Mouse (Mus musculus) lung, postnatal 25 days (tissue): Measurements from ENCODE around the gene Enpp4.
A peak's percentile ranks its signal among the peaks of the same experiment; 100 is the strongest.

Source experiments
- DNase-seq: peaks from one replicate; pipeline ENCODE4 v3.0.0; 2022; ENCODE audit warnings: low spot score

Enpp4 gene

DNA sequence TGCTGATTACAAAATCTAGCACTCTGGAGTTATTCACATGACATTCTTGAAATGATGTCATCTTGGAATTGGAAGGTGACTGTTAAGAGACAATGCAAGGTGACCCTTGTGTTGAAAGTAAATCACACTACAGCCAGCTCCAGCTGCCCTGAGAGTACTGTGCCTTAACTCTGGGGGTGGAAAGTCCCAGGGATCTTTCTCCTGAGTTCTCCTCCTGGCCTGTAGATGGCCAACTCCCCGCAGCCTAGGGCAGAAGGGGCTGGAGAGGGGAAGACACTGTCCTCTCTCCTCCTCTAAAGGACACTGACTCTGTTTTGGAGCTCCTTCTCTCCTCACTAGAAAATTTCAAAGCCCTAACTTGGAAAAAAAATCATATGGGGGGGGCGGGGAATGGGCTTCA is 14.1 kb downstream of the Enpp4 start:
- no peak for DNase-seq

DNA sequence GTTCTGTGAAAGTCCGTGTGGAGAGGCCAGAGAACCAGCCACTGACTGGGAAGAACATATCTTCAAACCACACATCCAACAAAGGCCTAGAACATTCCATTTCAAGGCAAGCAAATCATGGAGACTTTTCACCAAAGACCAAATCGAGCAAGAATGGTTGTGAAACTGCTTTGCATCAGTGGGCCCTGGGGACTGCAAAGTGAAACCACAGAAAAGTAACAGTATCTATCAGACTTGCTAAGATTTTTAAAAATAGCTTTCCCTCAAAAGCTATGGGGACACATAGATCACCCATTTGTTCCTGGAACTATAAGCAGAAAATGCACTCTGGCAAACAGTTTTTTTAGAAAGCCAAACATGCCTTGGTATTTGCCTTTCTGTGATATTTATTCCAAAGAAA is 14.7 kb downstream of the Enpp4 start:
- DNase-seq, result no peak

DNA sequence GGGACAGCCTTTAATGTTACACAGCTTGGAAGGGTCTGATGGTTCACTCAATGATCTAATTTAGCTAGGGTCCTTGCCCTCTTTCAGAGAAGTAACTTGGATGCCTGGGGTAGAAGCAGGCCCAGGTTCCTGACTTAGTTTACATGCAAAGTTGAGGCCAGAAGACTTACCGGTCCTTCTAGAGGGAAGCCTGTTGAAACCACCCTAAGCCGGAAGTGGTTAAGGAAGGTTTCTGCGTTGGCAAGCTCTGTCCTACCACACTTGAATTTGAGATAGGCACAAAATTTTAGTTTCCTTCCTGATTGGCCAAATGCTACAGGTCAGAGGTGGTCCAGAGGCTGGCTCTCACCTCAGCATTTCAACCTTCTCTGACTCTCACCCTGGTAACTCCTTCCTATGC is 17.4 kb downstream of the Enpp4 start:
- no peak for DNase-seq

DNA sequence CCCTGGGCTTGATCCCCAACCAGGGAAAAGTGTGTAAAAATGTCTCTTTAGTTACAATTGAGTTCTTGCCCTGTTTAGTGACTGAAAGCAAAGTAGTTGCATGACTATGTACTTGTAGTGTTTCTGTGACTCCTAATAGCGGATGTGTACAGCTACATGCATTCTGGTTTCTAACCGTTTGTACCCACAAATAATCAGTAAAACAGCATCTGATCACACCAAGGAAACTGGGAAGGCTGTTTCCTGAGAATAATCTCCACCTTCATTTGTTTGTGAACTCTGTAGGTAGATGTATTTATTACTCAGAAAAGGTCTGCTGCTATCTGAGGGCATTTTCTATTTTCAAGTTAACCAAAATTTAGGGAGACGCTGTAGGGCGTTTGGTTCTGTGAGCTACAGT is 22.5 kb downstream of the Enpp4 start:
- DNase-seq, result no peak

DNA sequence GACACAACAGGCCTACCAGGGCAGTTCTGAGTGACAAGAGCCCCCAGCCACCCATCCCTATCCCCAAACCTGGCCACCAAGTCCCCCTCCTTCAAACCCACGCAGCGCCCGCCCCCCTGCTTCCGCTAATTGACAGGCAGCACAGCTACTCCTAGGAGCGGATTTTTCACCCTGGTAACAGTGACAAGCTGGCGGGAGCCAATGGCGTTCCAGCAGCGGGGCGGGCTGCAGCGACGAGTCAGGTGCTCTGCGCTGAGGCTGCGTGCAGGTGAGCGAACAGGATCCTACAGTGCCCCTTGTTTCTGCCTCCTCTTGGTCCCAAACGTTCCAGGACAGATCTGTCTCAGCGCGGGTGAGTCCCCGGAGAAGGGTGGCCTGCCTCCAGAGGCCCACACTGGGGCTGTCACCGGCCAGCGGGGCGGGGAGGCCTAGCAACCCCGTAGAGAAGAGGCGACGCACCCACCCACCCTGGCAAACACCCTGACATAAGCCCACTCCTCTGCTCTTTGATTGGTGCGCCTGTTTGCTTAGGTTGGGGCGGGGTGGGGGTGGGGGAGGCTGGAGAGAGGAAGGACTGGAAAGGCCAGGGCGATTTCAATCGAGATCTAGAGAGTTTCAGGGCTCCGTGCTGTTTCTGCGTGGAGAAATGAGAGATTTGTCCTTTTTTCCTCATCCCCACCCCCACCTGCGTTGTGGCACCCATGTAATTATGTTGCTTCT is 26.8 kb downstream of the Enpp4 start, which contains the start of gene Enpp5:
TSS of gene Enpp5 (plus strand) at position 183 of the 720 bp plus-strand sequence.
- peak; percentile 89 for DNase-seq

DNA sequence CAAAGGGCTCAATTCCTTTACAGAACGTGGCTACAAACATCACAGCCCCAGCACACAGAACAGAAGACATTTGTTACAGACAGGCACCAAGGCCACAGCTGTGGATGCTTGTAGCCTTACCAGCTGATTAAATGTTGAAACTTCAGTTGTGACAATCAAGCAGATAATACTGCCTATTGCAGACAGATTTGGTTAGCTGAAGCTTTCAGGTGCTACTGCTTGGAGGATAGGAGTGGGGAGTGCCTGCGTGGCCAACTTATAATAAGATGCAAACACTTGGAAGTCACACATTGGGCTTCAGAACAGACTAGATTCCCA is 27.8 kb downstream of the Enpp4 start:
- DNase-seq, result no peak

DNA sequence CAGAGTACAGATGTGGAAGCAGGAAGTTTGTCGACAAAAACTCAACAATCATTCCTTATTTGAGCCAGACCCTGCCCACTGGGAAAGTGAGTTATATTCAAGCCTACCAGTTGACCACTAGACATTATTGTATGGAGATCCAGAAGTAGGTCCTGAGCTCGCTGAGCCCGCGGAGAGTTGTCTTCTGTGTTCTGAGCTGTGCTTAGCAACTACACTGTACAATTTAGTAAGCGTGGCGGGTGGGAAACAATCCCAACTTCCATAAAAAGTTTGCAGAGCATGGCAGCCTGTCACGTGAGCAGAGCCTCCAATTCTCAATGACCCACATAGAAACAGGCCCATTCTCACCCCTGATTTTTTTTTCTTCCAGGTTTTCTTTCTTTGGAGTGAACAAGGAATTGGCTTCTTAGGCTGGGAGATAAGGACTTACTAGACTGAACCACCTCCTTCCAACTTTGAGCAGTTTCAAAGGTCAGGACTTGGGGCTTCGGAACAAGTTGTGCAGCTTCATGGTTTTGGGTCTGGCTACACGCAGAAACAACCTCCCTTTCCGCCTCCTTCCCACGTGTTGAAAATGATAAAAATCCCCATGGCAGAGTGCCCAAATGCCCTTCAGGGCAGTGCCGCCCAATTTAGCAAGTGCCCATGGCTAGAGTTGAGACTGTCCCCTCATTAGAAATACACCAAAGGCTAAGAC is 28.3 kb downstream of the Enpp4 start:
- DNase-seq, result no peak

DNA sequence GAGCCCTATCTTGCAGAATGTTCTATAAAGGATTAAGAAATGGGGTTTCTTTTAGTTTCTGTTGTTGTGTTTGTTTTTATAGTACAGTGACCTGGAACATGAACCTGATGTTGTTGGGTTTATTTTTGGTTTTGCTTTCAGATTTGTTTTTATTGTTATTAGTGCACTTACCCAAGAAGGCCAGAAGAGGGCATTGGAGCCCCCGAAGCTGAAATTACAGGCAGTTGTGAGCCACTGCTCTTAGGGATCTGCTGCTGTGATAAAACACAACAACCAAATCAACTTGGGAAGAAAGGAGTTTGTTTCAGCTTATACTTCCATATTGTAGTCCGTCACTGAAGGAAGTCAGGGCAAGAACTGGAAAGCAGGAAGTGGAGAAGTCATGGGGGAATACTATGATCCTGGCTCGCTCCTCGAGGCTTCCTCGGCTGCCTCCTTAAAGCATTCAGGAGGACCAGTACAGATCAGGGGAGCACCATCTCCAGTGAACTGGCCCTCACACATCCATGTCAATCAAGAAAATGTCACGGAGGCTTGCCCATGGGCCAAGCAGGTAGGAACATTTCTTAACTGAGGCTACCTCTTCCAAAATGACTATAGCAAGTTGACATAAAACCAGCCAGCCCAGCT is 29.4 kb downstream of the Enpp4 start:
- DNase-seq, result peak; percentile 60

DNA sequence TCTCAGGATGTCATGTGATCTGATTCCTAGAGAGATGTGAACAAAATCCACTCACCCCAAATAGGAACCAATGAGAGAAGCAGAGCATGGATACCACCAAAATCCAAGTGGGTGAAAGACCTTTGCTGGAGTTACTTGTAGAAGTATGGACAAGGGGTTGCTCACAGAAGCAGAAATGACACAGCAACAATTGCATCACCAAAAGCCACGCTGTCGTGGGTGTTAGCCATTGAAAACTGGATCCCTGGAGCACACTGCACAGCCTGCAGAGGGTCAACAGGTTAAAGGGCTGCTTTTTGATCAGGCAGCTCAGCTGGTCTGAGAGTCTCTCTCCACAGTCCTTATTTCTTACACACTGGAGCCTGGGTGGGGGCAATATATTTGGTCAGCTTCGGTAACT is 30.0 kb downstream of the Enpp4 start:
- DNase-seq, result no peak

DNA sequence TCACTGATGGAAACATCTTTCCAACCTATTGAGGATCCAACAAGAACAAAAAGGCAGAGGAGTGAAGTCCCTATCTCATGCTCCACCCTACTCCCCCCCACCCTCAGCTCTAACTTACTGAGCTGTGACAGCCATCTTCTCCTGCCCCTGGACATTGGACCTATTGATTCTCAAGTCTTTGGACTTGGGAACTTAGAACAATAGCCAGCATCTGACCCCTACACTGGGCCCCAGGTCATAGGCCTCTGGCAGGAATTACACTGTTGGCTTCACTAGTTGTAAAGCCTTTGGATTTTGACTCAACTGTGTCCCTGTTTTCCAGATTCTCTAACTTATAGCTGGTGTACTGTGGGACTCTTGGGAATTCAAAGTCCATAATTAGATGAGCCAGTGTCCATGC is 33.9 kb downstream of the Enpp4 start:
- no peak for DNase-seq

DNA sequence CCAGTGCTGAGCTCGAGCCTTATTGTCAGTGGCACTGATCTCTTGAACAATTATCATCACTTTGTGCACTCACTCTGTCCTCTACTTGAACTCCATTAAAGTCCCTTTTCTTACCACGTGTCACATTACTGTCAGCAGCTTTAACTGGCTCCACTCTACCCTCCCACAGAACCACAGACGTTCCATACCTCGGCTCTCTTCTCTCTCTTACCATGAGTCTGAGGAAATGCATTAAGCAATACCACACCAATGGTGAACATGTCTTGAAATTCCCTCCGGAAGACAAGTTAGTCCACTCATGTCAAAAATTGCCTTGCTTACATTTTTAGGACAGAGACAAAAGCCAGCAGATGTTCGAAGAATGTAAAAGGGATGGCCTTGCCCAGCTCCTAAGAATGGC is 36.7 kb downstream of the Enpp4 start:
- DNase-seq, result no peak

DNA sequence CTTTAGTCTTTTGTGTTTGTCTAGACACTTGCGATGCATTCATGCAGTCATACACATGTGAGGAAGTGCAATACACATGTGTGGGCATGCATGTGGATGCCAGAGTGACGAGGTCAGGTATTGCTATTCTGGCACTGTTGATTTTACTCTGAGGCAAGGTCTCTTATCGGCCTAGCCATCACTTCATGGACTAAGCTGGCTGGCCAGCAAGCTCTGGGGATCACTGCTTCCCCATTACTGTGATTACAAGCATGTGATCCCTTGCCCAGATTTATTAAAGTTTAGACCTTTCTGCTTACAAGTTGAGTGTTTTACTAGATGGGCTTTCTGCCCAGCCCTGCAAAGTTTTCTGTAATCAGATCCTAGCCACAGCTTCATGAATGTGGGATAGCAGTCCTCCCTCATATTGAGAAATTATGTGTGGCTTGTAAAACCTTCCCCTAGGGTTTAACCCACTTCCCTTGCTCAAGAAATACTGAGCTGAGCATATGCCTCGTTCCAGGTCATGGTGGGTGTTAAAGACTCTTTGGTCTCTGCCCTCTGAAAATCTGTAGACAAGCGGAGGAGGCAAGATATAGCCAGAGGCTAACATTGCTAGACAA is 44.2 kb downstream of the Enpp4 start:
- no peak for DNase-seq

DNA sequence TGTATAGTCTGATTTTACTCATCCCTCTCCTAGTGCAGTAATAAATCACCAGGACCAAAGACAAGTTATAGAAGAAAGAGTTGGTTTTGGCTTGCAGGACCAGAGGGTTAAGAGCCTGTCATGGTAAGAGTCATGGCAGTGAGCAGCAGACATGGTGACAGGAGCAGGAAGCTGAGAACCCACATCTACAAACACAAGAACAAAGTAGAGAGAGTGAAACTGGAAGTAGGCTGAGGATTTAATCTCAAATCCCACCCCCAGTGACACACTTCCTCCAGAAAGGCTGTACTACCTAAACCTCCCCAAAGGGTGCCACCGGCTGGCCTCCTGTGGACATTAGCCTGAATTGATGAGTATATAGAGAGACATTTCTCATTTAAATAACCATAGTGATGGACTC is 44.8 kb downstream of the Enpp4 start:
- no peak for DNase-seq

DNA sequence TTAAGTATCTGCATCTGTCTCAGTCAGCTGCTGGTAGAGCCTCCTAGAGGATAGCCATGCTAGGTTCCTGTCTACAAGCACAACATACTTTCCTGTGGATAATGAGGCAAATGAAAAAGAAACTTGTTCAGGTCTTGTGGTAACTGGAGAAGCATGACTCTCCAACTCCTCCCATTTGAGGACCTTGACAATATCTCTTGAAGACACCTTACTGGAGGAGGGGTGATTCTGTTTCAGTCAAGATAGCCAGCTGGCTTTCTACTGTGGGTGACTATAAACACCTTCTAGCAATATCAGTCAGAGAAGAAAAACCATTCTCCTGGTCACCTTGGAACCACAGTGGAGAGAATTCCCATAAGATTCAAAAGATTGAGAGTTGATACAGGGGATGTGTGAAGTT is 47.5 kb downstream of the Enpp4 start:
- DNase-seq, result no peak

DNA sequence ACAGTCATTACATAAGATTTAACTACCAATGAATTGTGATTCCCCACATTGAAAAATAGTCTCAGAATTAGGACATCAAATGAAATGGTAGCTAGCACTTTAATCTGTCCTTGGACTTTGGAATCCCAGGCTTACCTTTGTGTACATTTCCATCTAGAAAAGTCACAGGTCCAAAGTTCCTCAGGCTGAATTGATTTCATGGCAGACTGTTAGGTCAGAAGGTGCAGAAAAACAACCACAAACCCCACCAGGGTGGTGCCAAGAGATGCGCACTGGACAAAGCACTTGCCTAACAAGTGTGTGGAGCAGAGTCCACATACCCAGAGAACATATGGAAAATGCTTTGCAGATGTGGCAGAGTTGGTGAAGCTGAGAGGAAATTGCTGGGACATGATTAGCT is 48.5 kb downstream of the Enpp4 start:
- DNase-seq, result no peak

DNA sequence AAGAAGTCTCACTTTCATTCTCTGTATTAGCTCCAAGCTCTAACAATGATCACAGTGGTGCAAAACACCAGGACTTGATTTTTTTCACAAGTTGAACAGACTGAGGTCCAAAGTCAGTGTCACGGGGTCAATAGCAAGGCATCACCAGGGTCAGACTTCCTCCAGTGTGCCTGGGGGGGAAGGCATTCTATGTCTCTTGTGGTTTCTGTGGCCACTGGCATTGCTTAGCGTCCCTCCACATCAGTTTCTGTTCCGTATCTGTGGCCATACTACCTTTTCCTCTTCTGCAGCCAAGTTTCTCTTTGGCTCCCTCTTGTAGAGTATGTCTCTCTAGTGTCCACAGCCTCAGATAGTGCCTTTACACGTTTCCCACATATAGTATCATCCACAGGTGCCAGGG is 52.2 kb downstream of the Enpp4 start:
- peak; percentile 17 for DNase-seq
